Mouse (Mus musculus) kidney, adult 2 months (tissue): ENCODE measurements around the gene Foxl1.

Experiments used
- CTCF ChIP-seq: fragments of 200-500 bp; conservative IDR thresholded peaks from 2 replicates; pipeline ENCODE4 v1.5.1; 2011; ENCODE audit warnings: low read depth, mild to moderate bottlenecking, control low read depth, low read length, moderate library complexity, mixed read lengths; ENCODE audit not compliant: insufficient read depth, insufficient read length
- POLR2A ChIP-seq: fragments of 200-500 bp; IDR thresholded peaks from one replicate; pipeline ENCODE4 v1.6.1; 2011; ENCODE audit warnings: low read depth, low read length, control low read depth

- no peak for TF ChIP-seq CTCF
- no peak for TF ChIP-seq POLR2A
Measured at GRCm38 (mm10) chr8:121174721-121175539, 47.2 kb downstream of the Foxl1 start.
